Mouse (Mus musculus) hematopoietic stem cell, adult 5-6 weeks (primary cell): ENCODE measurements around the gene Slc12a8. TPM values are rescaled to one million over a fixed set of nuclear protein-coding genes. Genes with fewer than 3 reads are reported as not detected.

Experiments
- ATAC-seq, 2 experiments: fragments of 125-278 bp in 1 of 2; replicated peaks in 1 of 2; 2 replicates each; pipeline ENCODE4 v1.8.0; 2016 to 2017; ENCODE audit warnings: inconsistent platforms in 2 of 2, mild to moderate bottlenecking in 2 of 2, moderate number of reproducible peaks in 2 of 2, low read depth in 1 of 2, moderate TSS enrichment in 1 of 2; ENCODE audit not compliant: low FRiP score in 2 of 2, poor library complexity in 2 of 2, severe bottlenecking in 2 of 2, insufficient read depth in 1 of 2, low TSS enrichment in 1 of 2
- total RNA-seq: library from RNA; stranded (forward); fragments of 172-1452, 232-1000 nt; gene quantifications from 2 replicates; pipeline ENCODE4 v1.2.3, GENCODE M21; 2017

The Slc12a8 gene
- total RNA-seq, 1 experiment from 2014 or later: 0.55 TPM

- no peak for ATAC-seq
Measured at GRCm38 (mm10) chr16:33593467-33593866, 76.3 kb downstream of the Slc12a8 start.

GRCm38 (mm10) chr16:33594037-33594771 is 77.1 kb downstream of the Slc12a8 start:
- ATAC-seq: no peak

DNA sequence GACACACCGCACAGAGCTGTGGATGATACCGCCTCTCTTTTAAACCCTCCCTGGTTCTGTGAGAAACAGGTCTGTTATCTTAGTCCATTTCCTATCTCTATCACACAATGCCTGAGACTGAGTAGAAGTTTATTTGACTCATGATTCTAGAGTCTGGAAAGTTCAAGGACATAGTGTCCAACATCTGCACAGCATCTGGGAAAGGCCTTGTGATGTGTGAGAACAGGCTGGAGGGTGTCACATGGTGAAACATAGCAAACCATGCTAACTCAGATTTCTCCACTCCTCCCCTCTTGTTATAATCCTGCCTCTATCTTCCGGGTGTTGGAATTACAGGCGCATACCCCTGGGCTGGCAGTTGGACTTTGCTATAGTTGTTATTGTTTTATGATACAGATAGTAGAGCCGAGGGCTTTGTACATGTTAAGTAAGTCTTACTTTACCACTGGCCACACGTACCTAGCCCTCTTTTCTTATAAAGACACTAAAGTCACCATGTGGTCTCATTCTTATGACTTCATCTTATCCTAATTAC is 78.2 kb downstream of the Slc12a8 start:
- ATAC-seq: no peak

GRCm38 (mm10) chr16:33596213-33596612 is 79.1 kb downstream of the Slc12a8 start:
- no peak; a peak in 1 of 4 replicates for ATAC-seq

GRCm38 (mm10) chr16:33600216-33600615 is 83.1 kb downstream of the Slc12a8 start:
- ATAC-seq: no peak

- no peak for ATAC-seq
Measured at GRCm38 (mm10) chr16:33601299-33601698, 84.2 kb downstream of the Slc12a8 start.

DNA sequence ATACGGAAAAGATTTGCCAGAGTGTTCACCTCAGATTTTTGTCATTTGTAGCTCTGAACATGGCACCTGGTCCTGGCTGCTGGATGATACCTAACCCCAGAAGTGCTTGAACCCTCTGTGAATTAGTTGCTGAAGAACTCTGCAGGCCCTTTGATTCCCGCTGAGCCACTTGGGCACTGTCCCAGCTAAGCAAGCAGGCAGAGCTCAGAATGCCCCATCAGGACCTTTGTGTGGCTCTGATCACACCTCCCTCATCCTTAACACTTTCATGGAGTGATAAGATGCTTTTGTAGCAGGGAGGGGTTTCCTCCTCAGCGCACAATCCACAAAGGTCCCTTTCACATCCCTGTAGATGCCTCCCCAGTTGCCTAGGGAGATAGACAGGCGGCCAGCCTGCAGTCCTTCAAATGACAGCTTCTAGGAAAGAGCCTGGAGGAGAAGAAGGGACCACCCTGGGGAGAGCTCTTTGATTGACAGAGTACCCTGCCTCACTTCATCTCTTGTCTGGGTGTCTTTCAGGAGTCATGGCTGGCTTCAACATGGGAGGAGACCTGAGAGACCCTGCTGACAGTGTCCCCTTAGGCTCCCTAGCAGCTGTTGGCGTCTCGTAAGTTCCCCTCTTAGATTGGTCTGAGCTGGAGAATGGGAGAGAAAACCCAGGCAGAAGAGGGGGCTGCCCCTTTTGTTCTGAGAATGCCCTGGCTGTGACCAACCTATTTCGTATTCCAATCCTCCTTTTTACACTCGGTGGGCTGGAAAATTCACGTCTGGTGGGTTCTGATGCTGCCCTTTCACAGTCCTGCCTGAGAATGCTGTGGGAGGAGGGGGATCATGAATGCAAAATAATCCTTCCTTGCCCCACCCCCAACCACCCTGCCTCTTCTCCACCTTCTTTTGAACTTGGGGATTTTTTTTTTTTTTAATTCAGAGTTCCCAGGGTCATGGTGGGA is 88.8 kb downstream of the Slc12a8 start:
- ATAC-seq: no peak

DNA sequence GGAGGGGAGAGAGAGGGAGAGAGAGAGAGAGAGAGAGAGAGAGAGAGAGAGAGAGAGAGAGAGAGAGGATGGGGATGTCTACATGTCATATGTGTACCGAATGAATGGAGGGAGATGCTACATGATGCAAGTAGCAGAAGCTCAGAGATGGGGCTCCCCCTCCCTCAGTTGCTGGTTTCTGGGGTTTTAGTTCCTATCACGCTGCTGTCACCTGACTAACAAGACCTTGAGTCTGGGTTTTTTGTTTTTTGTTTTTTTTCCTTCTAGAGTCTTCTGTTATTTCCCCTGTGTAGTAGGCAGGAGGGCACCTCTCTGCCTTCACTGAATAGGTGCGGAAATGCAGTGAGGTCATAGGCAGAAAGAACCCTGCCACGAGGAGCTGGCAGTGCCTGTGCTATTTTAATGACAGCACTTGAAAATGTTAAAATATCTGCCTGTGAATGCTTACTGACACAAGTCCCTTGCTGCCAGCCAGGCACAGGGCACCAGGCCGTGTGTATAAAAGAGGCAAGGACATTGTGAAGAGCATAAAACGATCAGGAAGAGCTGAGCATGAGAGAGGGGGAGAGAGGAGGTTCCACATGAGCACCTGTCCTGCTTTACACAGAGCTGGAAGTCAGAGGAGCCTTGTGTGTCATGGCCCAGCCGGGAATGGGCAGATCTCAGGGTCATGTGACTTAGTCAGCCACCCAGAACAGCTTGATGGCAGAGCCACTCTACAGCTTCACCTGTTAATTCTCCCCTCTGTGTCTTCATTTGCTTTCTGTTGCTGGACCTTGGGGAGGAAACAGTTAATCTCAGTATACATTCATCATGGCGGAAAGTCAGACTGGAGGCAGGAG is 89.8 kb downstream of the Slc12a8 start:
- no peak for ATAC-seq

- no peak for ATAC-seq
Measured at GRCm38 (mm10) chr16:33609554-33609953, 92.4 kb downstream of the Slc12a8 start.

GRCm38 (mm10) chr16:33610466-33610865 is 93.3 kb downstream of the Slc12a8 start:
- no peak for ATAC-seq

DNA sequence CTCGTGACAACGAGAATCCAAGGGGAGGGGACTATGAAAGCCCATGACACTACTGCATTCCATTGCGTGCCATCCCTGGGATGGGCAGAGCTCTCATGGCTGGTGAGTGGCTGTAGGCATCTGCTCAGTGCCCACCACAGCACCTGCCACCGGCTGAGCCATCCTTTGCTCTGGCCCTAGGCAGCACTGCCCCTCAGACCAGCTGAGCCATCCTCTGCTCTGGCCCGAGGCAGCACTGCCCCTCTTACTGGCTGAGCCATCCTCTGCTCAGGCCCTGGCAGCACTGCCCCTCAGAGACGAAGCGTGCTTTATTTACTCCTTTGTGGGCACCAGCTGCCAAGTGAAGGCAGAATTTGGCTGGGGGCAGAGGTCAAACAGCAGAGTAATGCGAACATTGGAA is 94.2 kb downstream of the Slc12a8 start:
- no peak for ATAC-seq

GRCm38 (mm10) chr16:33612056-33612770 is 95.1 kb downstream of the Slc12a8 start:
- no peak for ATAC-seq

- no peak for ATAC-seq
Measured at GRCm38 (mm10) chr16:33615986-33616385, 98.9 kb downstream of the Slc12a8 start.

- no peak for ATAC-seq
Measured at GRCm38 (mm10) chr16:33621836-33622235, 104.7 kb downstream of the Slc12a8 start.

DNA sequence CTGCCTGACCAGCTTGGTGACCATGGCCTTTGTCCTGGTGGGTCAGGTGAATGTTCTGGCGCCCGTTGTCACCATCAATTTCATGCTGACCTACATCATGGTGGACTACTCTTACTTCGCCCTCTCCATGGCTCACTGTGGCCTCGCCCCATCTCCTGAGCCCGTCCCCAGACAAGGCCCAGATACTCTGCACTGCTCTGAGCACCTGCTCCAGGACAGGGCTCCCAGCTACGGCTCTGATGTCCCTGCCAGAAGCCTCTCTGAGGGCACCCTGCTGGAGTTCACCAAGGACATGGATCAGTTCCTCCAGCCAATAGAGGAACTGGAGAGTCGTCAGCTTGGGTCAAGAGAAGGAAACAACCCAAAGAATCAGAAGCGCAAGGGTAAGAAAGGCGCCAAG is 107.5 kb downstream of the Slc12a8 start:
- ATAC-seq: no peak

- no peak for ATAC-seq
Measured at GRCm38 (mm10) chr16:33629539-33629938, 112.4 kb downstream of the Slc12a8 start.
